Mouse (Mus musculus): ENCODE results near the gene Trim42.

- TF ChIP-seq GATA1 (IDR thresholded peaks at IDR 0.05; ENCODE audit: borderline replicate concordance, low read length): no peak
- no peak for TF ChIP-seq FLI1 (IDR thresholded peaks at IDR 0.05; ENCODE audit: low read length)
Observed at GRCm38 (mm10) chr9:97408142-97408541, 38.4 kb upstream of the Trim42 start.
